Mouse (Mus musculus) ZHBTc4 (cell line): ENCODE measurements around the gene Catip.

ENCODE experiments used
- DNase-seq: peaks from one replicate; pipeline ENCODE4 v3.0.0-alpha.2; 2011; ENCODE audit warnings: low read depth, low spot score

The Catip gene

DNA sequence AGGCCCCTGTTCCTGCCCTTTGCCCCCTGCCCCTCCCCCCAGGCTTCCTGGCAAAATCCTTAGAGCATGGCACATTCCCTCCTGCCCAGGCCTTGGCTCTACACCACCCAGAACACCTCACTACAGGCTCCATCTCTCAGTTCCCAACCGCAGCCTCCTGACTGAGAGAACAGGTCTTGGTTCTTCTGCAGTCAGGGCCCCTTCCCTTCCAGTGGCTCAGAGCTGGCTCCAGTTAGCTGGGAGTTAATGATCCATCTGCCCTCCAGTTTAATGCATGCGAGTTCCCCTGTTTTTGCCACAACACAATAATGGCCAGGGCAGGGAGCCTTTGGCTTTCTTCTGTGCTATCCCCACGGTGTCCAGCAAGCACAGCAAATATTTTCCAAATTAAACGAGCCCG, 18.7 kb upstream of the Catip start:
- no peak for DNase-seq

DNA sequence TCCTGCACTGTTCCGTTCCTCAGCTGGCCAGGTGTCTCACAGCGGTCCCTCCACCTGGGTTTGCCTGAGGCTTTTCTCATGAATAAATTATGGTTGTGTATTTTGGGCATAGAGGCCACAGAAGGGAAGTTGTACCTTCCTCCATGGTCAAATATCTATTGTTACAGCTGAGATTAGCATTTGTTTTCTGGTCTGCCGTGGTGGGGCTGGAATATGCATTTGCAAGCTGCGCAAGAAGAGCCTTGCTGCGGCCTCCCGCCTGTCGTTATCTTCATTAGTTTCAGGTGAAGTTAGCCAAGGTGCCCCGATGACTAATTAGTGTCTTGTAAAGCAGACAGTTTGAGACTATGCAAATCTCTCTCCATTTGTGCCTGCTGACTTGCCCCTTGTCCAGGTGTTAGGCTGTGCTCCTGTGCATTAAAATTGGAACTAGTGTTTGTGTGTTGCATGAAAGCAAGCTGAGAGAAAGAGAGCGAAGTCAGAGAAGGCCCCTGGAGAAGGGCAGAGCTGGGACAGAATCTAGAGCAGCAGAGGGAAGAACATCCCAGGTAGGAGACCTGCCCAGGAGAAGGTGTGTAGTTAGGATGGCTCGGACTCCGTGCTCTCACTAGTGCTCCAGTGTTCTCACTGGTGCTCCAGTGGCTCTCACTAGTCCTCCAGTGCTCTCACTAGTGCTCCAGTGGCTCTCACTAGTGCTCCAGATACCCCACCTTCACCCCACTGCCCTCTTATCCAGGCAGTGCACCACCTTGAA, 17.6 kb upstream of the Catip start:
- no peak for DNase-seq

DNA sequence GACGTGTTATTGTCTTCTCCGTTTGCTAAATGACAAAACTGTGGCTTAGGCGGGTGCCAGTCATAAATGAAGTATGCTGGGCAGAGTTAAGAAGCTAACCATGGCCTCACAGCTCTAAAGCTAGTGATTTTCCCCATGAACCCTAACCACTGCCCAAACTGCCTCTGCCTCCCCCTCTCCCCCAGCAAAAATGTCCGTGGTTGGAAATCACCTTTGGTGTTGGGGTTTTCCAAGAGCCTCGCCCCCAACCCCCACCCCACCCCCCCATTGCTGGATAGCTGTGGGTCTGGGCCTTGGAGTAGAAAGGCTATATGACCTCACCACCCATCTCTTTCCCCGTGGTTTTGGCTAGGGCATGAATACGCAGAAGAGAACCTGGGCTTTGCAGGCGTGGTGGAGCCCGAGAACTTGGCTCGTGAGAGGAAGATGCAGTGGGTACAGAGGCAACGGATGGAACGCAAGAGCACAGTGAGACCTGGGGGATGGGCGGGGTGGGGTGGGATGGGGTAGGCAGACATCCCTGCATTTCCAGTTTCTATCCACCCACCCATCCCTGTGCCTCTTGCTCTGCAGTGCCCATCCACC, 10.6 kb upstream of the Catip start:
- DNase-seq, result no peak

DNA sequence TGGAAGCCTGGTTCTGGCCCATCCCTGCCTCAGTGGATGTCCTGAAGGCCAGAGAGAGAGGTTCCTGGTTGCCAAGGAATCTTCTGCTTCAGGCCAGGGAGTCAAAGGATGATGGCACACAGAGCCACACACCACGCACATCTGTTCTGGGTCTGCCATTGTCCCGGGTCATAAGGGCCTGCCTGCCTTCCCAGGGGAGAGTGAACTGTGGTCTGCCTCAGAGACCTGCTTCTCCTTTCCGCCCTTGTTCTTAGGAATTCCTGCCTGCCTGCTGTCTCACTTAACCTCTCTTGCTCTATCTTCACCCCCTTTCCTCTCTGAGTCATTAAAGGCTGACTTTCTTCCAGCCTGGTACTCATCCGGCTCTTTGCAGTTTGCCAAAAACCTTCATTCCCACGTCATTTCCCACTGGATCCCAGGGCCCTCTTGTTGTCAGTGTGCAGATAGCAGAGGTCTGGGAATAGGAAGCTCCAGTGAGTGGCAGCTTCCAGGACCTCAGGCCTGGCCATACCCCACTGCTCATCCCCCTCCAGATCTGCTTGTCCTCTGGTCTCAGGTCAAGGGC, 9.3 kb upstream of the Catip start:
- DNase-seq, result no peak

DNA sequence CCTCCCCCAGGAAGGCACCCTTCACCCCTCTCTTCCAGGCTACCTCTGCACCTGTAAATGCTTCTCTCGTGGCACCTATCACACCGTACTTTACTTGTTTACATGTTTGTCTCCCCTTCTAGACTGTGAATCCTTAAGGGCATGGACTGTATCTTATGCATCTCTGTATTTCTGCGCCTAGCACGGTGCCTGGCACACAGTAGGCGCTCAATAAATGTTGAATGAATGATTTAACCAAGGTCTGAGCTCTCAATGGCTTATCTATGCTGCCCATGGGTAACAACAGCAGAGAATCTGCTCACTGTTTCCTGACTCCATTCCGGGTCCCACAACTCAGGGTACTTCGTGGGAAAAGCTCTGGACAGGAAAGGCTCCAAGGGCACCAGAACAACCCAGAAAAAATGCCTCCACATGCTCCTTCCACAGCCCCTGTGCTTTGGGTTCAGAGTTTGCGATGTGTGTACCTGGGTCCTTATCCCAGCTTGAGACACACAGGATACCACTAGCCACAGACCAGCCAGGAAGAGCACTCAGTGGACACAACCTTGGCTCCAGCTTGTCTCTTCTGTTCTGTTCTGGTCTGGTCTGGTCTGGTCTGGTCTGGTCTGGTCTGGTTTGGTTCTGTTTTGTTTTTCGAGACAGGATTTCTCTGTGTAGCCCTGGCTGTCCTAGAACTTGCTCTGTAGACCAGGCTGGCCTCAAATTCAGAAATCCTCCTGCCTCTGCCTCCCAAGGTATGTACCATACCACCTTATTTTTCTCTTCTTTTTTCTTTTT, 8.3 kb upstream of the Catip start:
- DNase-seq, result peak; percentile 62

DNA sequence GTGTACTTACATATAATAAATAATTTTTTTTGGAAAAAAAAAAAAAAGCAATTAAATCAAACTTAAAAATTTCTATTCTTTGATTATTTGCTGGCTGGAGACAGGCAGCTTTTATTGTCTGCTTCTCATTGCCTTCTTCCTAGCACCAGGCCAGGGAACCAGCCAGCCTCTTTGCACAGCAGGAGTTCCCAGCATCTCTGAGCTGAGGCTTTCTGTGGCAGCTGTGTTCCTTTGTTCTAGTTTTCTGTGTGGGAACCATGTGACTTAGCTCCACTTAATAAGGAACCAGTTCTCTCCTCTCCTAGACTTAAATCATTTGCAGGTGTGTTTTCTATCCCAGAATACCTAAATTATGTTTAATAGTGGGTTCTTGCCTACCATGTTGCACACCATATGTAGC, 4.4 kb upstream of the Catip start:
- DNase-seq, result peak; percentile 74

DNA sequence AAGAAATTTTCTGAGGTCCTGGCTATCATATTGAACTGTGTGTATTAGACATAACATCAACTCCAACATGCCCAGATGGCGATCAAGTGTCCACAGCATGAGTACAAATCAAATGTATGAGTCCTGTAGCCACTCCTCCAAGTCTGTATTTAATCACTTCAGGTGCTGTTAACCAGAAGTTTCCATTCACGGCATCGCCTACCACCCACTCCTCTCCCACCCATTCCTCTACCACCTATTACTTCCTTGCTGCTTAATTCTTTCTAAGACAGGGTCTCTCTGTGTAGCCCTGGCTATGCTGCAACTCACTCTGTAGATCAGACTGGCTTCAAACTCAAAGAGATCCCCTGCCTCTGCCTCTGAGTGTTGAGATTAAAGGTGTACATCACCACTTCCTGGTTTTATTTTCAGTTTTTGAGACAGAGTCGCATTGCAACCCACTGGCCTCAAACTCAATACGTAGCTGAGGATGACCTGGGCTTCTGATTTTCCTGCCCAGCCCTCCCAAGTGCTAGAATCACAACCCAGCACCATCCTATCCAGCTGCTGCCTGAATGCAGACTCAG, 1.9 kb upstream of the Catip start:
- no peak for DNase-seq

DNA sequence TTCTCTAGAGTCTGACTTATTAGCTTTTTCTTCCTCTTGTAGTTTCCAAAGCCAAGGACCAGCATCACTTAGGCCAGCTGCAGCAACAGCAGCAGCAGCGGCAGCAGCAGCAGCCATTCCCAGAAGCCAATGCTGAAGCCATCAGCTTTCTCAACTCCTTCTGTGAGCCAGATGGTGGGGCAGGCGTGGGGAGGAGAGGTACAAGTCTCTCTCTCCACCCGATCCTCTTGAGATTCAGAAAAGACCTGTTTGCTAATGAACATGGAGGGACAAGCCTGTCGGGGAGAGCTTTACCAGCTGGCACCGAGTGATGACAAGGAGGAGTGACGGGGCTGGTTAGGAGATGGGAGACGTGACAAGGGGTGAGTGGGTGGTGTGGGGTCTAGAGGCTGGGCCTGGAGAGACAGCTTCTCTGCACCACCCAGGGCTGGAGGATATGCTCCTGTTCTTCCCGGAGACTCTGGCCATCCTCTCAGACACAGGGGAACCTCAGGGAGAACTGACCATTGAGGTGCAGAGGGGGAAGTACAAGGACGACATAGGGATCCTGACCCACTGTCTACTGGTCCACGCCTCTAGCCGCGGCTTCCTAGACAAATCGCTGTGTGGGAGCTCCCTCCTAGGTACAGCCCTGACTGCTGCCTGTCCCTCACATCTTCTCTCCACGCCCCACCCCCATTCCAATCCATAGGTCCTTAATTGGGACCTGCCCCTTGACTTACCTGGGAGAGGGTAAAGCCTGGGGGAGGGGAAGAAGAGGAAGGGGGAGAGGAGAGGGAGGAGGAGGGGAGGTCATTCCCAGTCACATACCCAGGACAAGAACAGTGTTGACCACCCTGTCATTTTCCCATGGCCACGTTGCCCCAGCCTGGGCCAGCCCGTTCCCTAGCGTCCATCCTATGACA, 669 bp downstream of the Catip start:
- DNase-seq, result no peak

DNA sequence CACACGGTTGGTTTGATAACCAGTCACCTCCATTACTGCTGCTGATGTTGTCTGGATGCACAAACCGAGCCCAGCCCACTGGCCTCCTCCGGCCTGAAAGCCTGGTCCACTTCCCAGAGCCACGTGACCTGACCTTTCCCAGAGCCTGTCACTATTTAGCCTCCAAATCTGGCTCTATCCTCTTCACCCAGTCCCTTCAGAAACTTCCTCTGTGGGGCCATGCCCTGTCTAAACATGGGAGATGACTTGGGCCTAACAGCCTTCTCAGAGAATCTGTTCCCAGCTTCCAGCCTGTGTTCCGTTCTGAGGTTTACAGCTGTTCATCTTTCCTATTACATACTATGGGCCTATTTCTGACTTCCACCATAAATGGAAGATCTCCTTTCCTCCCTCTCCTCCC, 1.5 kb downstream of the Catip start:
- no peak for DNase-seq

DNA sequence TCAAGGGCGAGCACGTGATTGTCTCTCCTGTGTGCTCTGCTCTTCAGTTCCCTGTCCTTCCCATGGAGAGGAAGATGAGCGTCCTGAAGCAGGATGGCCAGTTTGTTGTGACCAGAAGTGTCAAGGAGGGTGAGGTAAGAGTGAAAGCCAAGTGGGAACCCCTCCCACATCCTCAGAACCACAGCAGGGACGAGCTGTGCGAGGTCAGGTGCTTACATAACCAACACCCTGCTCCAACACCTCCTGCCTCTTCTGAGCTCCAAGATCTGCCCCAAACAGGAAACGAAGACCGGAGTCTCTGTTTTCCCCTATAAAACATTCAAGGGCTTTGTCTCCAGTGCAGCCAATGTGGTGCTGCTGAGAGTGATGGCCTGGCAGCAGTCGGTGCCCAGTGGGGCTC, 2.4 kb downstream of the Catip start:
- peak; percentile 58 for DNase-seq

DNA sequence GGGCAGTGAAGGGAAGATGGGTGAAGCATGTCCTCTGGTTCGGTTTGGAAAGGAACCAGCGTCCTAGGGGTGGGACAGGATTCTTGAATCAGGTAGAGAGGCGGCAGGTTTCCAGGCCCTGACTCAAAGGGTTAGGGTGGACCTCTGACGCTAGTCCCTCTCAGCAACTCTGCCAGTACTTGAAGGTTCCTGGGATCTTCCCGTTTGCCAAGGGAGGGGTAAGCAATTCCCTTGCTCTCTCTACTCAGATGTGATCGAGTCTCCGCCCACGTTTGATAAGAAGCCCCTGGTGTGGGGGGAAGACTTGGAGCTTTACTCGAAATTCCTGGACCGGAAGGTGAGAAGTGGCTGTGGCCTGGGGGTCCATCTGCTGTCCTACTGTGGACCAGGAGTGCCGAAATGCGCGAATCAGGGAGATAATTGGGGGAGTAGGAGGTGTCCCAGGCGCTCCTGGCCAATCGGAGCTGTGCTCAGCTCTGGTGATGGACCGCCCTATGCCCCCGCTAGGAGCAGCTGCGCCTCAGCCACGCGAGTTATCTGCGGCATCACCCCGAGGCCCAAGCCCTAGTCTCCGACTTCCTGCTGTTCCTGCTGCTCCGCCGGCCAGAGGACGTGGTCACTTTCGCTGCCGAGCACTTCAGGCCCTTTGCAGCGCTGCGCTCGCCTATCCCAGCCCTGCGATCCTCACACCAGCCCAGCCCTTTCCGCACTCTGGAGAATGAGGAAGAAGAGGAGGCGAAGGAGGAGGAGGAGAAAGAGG, 6.2 kb downstream of the Catip start:
- DNase-seq, result peak; percentile 63

DNA sequence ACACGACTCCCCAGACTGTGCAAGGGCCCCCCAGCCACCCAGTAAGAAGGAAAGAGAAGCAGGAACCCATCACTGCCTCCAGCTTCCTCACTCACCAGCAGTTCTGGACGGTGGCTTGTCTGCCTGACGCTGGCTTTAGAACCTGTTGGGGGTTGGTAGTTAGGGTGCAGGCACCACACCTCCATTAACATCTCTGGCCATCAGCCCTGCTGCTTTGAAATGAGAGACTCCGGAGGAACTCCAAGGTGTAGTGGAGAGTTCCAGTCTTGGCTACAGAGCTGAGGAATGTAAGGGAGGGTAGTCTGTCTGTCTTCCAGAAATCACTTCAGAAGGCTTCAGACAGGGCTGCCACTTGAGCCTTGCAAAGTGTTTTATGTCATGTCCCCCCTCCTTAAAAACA, 8.1 kb downstream of the Catip start:
- peak; percentile 57 for DNase-seq

DNA sequence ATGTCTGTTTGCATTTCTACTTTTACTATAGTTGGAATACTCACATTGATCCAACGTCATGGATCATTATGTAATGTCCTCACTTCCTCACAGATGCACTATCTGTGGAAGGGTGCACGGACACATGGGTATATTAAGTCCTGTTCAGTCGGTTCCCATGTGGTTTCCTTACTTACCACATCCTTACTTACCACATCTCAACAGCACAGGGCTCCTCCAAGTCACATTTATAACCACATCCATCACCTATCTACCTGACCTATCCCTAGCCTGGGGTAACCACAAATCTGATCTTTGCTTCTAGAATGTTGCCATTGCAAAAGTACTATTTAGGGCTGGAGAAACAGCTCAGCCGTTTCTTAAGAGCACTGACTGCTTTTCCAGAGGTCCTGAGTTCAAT, 11.5 kb downstream of the Catip start:
- no peak for DNase-seq

DNA sequence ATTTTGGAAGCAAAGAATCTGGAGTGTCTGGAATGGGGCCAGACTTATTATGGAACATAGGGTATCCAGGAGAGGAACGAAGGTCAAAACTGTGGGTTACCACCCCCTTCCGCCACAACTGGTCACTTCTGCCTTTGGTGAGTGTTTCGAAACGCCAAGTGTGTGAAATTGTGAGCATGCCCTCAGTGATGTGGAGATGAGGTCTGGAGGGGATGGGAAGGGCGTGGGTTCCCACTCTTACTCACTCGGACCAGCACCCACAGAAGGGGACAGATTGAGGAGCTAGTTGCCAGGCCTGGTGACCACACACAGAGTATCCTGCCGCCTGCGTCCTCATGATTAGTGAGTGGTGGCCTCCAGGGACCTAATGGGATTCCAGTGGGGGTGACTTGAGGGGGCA, 13.1 kb downstream of the Catip start, which contains the start of gene Slc11a1:
Gene Slc11a1, plus strand, starts transcription at position 216 of the 400 bp plus-strand sequence.
- DNase-seq, result no peak

DNA sequence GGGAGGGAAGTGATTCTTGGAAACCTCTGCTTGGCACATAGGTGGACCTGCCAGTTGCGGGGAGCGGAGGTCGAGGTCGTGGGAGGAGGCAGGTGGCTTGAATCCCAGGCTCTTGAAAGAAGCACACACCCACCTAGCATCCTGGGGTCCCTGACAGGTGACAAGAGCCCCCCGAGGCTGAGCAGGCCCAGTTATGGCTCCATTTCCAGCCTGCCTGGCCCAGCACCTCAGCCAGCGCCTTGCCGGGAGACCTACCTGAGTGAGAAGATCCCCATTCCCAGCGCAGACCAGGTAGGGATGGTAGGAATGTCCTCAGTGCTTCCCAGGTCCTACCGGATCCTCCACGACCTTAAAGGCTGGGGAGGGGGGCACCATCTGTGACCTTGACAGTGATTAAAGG, 13.7 kb downstream of the Catip start:
- DNase-seq, result no peak

DNA sequence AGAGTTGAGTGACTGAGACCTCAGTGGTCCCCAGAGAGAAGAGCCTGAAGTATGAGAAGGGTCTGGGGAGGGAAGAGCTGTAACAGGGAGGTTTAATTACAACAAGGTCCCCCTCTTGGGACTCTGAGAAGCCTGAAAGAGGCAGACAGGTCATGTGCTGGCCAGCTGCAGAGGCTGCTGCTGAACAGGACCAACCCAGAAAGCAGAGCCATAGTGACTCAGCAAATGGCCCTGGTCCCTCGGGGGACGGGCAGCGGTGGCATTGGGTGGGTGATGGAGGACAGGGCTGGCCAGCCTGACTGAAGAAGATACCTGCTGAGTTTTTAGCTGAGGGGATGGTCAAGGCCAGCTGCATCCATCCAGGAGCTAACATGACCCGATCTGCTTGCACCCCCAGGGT, 14.5 kb downstream of the Catip start:
- DNase-seq, result no peak

DNA sequence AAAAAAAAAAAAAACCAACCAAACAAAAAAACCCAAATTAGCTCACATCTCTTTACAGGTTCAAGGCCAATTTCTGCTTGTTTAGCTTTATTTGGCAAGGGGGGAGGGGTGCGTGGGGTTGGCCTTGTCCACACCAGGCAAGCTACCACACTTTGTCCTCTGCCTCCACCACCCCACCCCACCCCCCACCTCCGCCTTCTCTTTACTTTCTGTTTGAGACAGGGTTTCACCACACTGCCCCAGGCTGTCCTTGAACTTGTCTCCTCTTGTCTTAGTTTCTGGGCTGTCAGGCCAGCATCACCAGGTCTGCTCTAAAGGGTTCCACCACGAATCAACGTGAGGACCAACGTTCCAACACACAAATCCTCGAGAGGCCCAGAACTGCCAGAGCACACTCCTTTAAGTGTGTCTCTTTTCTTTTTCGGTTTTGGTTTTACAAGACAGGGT, 17.2 kb downstream of the Catip start:
- no peak for DNase-seq

DNA sequence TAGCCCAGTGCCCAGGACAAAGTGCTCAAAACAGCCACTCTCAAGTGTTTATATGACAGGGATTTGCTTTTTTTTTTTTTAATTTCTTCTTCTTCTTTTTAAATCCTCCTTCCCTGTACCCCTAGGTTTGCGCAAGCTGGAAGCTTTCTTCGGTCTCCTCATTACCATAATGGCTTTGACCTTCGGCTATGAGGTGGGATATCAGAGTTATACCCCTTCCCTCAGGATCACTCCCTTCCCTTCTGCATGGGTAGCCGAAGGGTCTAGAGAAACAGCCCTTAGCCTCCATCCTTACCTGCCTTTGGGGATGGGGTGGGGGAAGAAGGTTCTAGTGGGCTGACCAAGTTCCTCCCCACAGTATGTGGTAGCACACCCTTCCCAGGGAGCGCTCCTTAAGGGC, 18.6 kb downstream of the Catip start:
- DNase-seq, result no peak

DNA sequence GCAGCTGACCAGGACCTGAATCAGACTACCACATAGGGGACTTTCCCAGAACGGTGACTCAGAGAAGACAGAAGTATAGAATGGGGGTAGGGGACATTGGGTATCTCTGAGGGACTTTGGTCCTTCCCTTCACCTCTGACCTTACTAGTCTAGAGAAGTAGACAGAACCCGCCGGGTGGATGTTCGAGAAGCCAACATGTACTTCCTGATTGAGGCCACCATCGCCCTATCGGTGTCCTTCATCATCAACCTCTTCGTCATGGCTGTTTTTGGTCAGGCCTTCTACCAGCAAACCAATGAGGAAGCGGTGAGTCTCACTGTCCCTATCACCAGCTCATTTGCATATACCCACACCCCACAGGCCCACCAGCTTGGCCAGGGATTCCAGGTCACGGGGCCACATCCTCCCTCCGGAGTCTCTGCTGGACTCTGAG, 19.7 kb downstream of the Catip start:
- no peak for DNase-seq

DNA sequence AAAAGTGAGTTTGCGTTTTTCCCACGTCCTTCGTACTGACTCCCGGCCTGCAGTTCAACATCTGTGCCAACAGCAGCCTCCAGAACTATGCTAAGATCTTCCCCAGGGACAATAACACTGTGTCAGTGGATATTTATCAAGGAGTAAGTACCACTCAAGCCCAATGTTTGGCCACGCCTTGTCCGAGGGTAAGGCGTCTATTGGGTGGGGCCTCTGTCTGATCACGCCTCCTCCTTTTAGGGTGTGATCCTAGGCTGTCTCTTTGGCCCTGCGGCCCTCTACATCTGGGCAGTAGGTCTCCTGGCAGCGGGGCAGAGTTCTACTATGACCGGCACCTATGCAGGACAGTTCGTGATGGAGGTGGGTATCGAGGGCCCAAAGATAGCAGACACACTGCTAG, 21.5 kb downstream of the Catip start:
- no peak for DNase-seq
